Mouse (Mus musculus) hindbrain, embryonic 15.5 days (tissue): Measurements from ENCODE around the gene Pir. TPM values are rescaled to one million over a fixed set of nuclear protein-coding genes. Genes with fewer than 3 reads are reported as not detected.

Experiments
- ATAC-seq: fragments of 200-750 bp; cut with Nextera tagmentation; 2 replicates; pipeline ENCODE4 v1.8.0; 2017; ENCODE audit warnings: low read depth, moderate number of reproducible peaks, moderate TSS enrichment; ENCODE audit not compliant: low FRiP score
- H3K27ac ChIP-seq: fragments of 300-500 bp; sonication (generic); replicated peaks from 2 replicates; pipeline ENCODE4 v1.5.1; 2015; ENCODE audit warnings: mild to moderate bottlenecking, inconsistent platforms
- H3K27me3 ChIP-seq: fragments of 300-500 bp; sonication (generic); 2 replicates; pipeline ENCODE4 v1.6.1; 2015; ENCODE audit warnings: control low read depth, inconsistent platforms
- H3K36me3 ChIP-seq: fragments of 300-500 bp; sonication (generic); 2 replicates; pipeline ENCODE4 v1.6.1; 2015; ENCODE audit warnings: control low read depth, inconsistent platforms
- H3K4me1 ChIP-seq: fragments of 300-500 bp; sonication (generic); replicated peaks from 2 replicates; pipeline ENCODE4 v1.6.1; 2015; ENCODE audit warnings: control low read depth, inconsistent platforms
- H3K4me2 ChIP-seq: fragments of 300-500 bp; sonication (generic); 2 replicates; pipeline ENCODE4 v1.6.1; 2015; ENCODE audit warnings: moderate library complexity, mild to moderate bottlenecking, inconsistent platforms
- H3K4me3 ChIP-seq: fragments of 300-500 bp; sonication (generic); 2 replicates; pipeline ENCODE4 v1.5.1; 2015; ENCODE audit warnings: mild to moderate bottlenecking, inconsistent platforms
- H3K9ac ChIP-seq: fragments of 300-500 bp; sonication (generic); 2 replicates; pipeline ENCODE4 v1.6.1; 2015; ENCODE audit warnings: inconsistent platforms
- H3K9me3 ChIP-seq: fragments of 300-500 bp; sonication (generic); 2 replicates; pipeline ENCODE4 v1.6.1; 2016; ENCODE audit warnings: control low read depth, inconsistent platforms
- whole genome bisulfite sequencing: fragments of 180-500 bp; shearing (Covaris S2); methylation state at CpG from one replicate; pipeline ENCODE4 v1.1.7; 2015; 5-methylcytosine and 5-hydroxymethylcytosine counted together
- polyA plus RNA-seq: library from polyadenylated mRNA; unstranded; fragments of >200 nt; fragmentation: Nextera tagmentation; extraction: Ambion mirVana; gene quantifications from 2 replicates; pipeline ENCODE4 v1.2.1, GENCODE M21; 2015

Gene Pir
- polyA plus RNA-seq, 1 experiment from 2014 or later: 3.6 TPM

GRCm38 (mm10) chrX:164406133-164407022 is 137.2 kb downstream of the Pir start:
- Histone ChIP-seq H3K9me3 (no peaks in the 10 kb centered on the region), H3K36me3 (no peaks in the 10 kb centered on the region), H3K4me2 (no peak overlapping the region), H3K4me3 (no peak overlapping the region), H3K9ac (no peak overlapping the region), H3K27ac (no peak overlapping the region), H3K27me3 (no peaks in the 10 kb centered on the region), H3K4me1 (no peaks in the 10 kb centered on the region)
- ATAC-seq: no peak
- WGBS: 82% methylated on average over 9 of the region's 9 CpGs

GRCm38 (mm10) chrX:164408301-164408927 is 139.2 kb downstream of the Pir start:
- Histone ChIP-seq H3K36me3 (no peaks in the 10 kb centered on the region), H3K27me3 (no peaks in the 10 kb centered on the region), H3K27ac (no peak overlapping the region), H3K4me2 (no peak overlapping the region), H3K4me1 (no peaks in the 10 kb centered on the region), H3K4me3 (no peak overlapping the region), H3K9me3 (no peaks in the 10 kb centered on the region), H3K9ac (no peak overlapping the region)
- 77% methylated on average over 3 of the region's 3 CpGs for WGBS
- no peak for ATAC-seq

- no peak overlapping the region for H3K4me2 ChIP-seq
- ATAC-seq: no peak
- no peaks in the 10 kb centered on the region for H3K9me3 ChIP-seq
- no peak overlapping the region for H3K4me3 ChIP-seq
- WGBS: 88% methylated on average over 1 of the region's 1 CpGs
- no peaks in the 10 kb centered on the region for H3K27me3 ChIP-seq
- H3K9ac ChIP-seq: no peak overlapping the region
- H3K27ac ChIP-seq: no peak overlapping the region
- H3K36me3 ChIP-seq: no peaks in the 10 kb centered on the region
- no peaks in the 10 kb centered on the region for H3K4me1 ChIP-seq
These were observed 141.4 kb downstream of the Pir start for GRCm38 (mm10) chrX:164410562-164410961.

GRCm38 (mm10) chrX:164416803-164417202 is 147.6 kb downstream of the Pir start:
- Histone ChIP-seq H3K4me3 (no peak overlapping the region), H3K4me2 (no peak overlapping the region), H3K9ac (no peak overlapping the region), H3K36me3 (no peaks in the 10 kb centered on the region), H3K27me3 (no peaks in the 10 kb centered on the region), H3K9me3 (no peaks in the 10 kb centered on the region), H3K27ac (no peak overlapping the region), H3K4me1 (0 out of 2 replicates have a peak, but pooled peaks cover 7% of the 10 kb centered on the region)
- ATAC-seq: no peak
- WGBS: 83% methylated on average over 2 of the region's 2 CpGs

GRCm38 (mm10) chrX:164418008-164418407 is 148.8 kb downstream of the Pir start:
- H3K4me1 ChIP-seq: 0 out of 2 replicates have a peak, but pooled peaks cover 7% of the 10 kb centered on the region
- no peak overlapping the region for H3K9ac ChIP-seq
- no peaks in the 10 kb centered on the region for H3K27me3 ChIP-seq
- no peak overlapping the region for H3K4me3 ChIP-seq
- ATAC-seq: no peak
- H3K36me3 ChIP-seq: no peaks in the 10 kb centered on the region
- no peak overlapping the region for H3K4me2 ChIP-seq
- no peak overlapping the region for H3K27ac ChIP-seq
- H3K9me3 ChIP-seq: no peaks in the 10 kb centered on the region

GRCm38 (mm10) chrX:164419471-164419939 is 150.3 kb downstream of the Pir start, which contains the start of gene Piga:
Piga (plus strand) TSS chrX:164419787.
- ATAC-seq: peak; percentile 100
- no peaks in the 10 kb centered on the region for H3K36me3 ChIP-seq
- H3K4me2 ChIP-seq: peak within 1 kb of the TSS; percentile 63
- H3K9me3 ChIP-seq: no peaks in the 10 kb centered on the region
- H3K27me3 ChIP-seq: no peaks in the 10 kb centered on the region
- H3K27ac ChIP-seq: peak within 1 kb of the TSS; percentile 71
- 21% methylated on average over 40 of the region's 40 CpGs for WGBS
- H3K9ac ChIP-seq: peak within 1 kb of the TSS; percentile 54
- peak within 1 kb of the TSS; percentile 60 for H3K4me3 ChIP-seq
- 0 out of 2 replicates have a peak, but pooled peaks cover 7% of the 10 kb centered on the region for H3K4me1 ChIP-seq

GRCm38 (mm10) chrX:164419955-164420354 is 150.8 kb downstream of the Pir start:
- ATAC-seq: no peak
- Histone ChIP-seq H3K27me3 (no peaks in the 10 kb centered on the region), H3K9me3 (no peaks in the 10 kb centered on the region), H3K4me2 (peak overlapping the region; percentile 63), H3K36me3 (no peaks in the 10 kb centered on the region), H3K27ac (peak overlapping the region; percentile 71), H3K4me3 (peak overlapping the region; percentile 60), H3K9ac (peak overlapping the region; percentile 54), H3K4me1 (0 out of 2 replicates have a peak, but pooled peaks cover 7% of the 10 kb centered on the region)
- WGBS: 26% methylated on average over 13 of the region's 13 CpGs

- H3K9me3 ChIP-seq: no peaks in the 10 kb centered on the region
- peak overlapping the region; percentile 60 for H3K4me3 ChIP-seq
- peak overlapping the region; percentile 54; the same call in 1 of the 2 replicates for H3K9ac ChIP-seq
- H3K27ac ChIP-seq: no peak overlapping the region
- ATAC-seq: no peak
- 0 out of 2 replicates have a peak, but pooled peaks cover 7% of the 10 kb centered on the region for H3K4me1 ChIP-seq
- WGBS: 57% methylated on average over 3 of the region's 3 CpGs
- H3K27me3 ChIP-seq: no peaks in the 10 kb centered on the region
- no peaks in the 10 kb centered on the region for H3K36me3 ChIP-seq
- H3K4me2 ChIP-seq: peak overlapping the region; percentile 63
These were observed 151.3 kb downstream of the Pir start for GRCm38 (mm10) chrX:164420518-164420917.

Other genes starting within 250 kb of the Pir start
- 0.49 and 0.96 TPM in 2 replicates for gene Car5b, start 241.4 kb upstream of the Pir start, polyA plus RNA-seq
- 17.9 and 19.1 TPM in 2 replicates for gene Siah1b, start 192.9 kb upstream of the Pir start, polyA plus RNA-seq
- 0.12 and 0.23 TPM in 2 replicates for gene Cltrn, start 180.5 kb upstream of the Pir start, polyA plus RNA-seq
- gene Ace2, start 130.0 kb upstream of the Pir start, polyA plus RNA-seq: 0.43 and 0.46 TPM in 2 replicates
- 0.46 and 0.62 TPM in 2 replicates for gene Bmx, start 11.2 kb upstream of the Pir start, polyA plus RNA-seq
- 0.30 and 0.51 TPM in 2 replicates for gene Vegfd, start 104.0 kb downstream of the Pir start, polyA plus RNA-seq
- 5.5 and 5.8 TPM in 2 replicates for gene Piga, start 150.4 kb downstream of the Pir start, polyA plus RNA-seq
- gene Asb11, start 167.6 kb downstream of the Pir start, polyA plus RNA-seq: not detected in 2 replicates
- gene Asb9, start 237.0 kb downstream of the Pir start, polyA plus RNA-seq: 0.13 TPM in 1 of 2 replicates, not detected in the other